Mouse (Mus musculus) cerebellum, adult 2 months (tissue): Measurements from ENCODE around the gene Tnrc6a.

Source experiments
- CTCF ChIP-seq: fragments of 200-500 bp; IDR thresholded peaks from 2 replicates; pipeline ENCODE4 v1.5.1; 2011; ENCODE audit warnings: low read depth, mild to moderate bottlenecking, control low read depth, low read length, moderate library complexity, borderline replicate concordance; ENCODE audit not compliant: insufficient read depth
- POLR2A ChIP-seq: fragments of 200-500 bp; IDR thresholded peaks from 2 replicates; pipeline ENCODE4 v1.6.1; 2011; ENCODE audit warnings: low read length, control low read depth, borderline replicate concordance; ENCODE audit not compliant: insufficient read depth

DNA sequence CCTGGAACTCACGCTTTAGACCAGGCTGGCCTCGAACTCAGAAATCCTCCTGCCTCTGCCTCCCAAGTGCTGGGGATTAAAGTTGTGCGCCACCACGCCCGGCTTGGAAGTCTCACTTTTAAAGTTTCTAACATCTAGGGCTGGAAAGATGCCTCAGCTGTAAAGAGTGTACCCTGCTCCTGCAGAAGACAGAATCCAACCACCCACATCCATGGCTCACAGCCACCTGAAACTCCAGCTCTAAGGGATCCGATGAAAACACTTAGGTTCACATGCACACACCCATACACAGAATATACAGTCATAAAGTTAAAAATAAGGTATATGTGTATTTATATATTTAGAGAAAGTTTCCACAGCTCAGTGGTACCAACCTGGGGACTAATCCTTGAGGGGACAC, 10.1 kb upstream of the Tnrc6a start:
- TF ChIP-seq CTCF (no peak), POLR2A (no peak)
